Mouse (Mus musculus): ENCODE data around the gene Fam3a.

The Fam3a gene

DNA sequence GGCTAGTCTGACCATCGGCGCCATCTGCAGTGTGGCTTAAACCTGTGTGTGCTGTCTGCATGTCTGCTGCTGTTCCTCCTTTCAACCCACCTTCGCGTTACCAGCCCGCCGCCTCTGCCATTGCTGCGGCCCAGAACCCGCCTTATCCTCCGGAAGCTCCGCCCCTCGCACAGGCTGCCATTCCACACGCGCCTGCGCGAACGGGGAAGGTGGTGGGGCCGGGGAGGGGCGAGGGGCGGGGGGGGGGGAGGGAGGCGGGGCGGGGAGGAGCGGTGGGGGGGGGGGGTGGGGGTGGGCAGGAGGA is 39.7 kb downstream of the Fam3a start, which contains the start of gene Lage3:
TSS of gene Lage3 (minus strand) at position 152 of the 304 bp plus-strand sequence.
- in situ Hi-C loops (cut with MboI; ENCODE audit: low pct_unique_long_range_greater_than_20kb in 1 of 2, low sequenced_read_pairs in 2 of 2, unreplicated experiment in 1 of 2), result no loop called here

DNA sequence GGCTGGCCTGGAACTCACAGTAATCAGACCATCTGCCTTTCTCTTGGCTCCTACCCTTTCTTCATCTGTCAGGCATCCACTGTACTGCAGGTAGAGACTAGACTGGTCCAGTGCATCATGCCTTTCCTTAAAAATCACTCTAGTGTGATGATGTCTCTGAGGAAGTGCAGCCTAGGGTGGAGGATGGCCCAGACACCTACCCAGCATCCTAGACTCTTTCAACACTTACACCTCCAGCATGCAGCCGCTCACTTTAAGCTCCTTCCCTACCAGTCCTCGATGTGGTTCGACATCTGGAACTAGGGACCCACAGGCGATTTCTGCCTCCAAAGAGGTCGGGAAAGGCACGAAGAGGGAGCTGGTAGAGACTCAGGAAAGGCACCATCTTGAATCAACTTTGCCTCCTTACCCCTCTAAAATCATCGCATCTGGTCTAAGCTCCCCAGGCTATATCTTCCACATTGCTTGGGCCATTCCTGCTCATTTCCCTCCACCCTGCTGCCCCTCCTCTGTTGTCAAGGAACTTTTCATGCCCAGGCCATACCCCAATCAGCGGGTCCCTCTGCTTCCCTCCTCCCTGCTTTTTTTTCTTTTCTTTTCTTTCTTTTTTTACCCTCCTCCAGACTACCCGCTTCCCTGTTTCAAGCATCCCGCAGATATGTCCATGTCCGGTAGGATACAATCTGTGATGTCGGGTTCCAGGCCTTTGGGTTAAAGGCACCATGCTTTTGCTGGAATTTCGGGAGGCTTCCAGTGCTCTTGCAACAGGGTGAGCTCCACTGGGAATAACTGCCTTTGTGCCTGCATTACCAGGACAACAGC is 40.2 kb downstream of the Fam3a start:
- in situ Hi-C loops (cut with MboI; ENCODE audit: low pct_unique_long_range_greater_than_20kb in 1 of 2, low sequenced_read_pairs in 2 of 2, unreplicated experiment in 1 of 2), result no loop called here

All from mouse embryonic stem cell (cell line).